Mouse (Mus musculus): ENCODE measurements at regions not wholly inside any gene's neighbourhood (a gene's known extent, or its start where the extent isn't known, plus 50 kb on each side); places are given as distances from the start of the nearest gene placed in this dataset.

- Histone ChIP-seq H3K4me2 (no peak overlapping the region), H3K9me3 (no peaks in the 10 kb centered on the region), H3K27ac (no peak overlapping the region), H3K27me3 (no peaks in the 10 kb centered on the region), H3K4me1 (0 out of 2 replicates have a peak, but pooled peaks cover 4% of the 10 kb centered on the region), H3K36me3 (replicated peaks) (no peaks in the 10 kb centered on the region), H3K9ac (no peak overlapping the region), H3K4me3 (replicated peaks) (no peak overlapping the region)
- no peak for ATAC-seq (ENCODE audit: low FRiP score)
- 91% methylated on average over 3 of the region's 3 CpGs for WGBS
Observed at GRCm38 (mm10) chr9:46544326-46544725, 224.5 kb upstream of the 4931429L15Rik start.

- 0 out of 2 replicates have a peak, but pooled peaks cover 4% of the 10 kb centered on the region for H3K4me1 ChIP-seq
- no peak overlapping the region for H3K27ac ChIP-seq
- H3K27me3 ChIP-seq, result no peaks in the 10 kb centered on the region
- H3K4me2 ChIP-seq, result no peak overlapping the region
- no peak overlapping the region for H3K4me3 ChIP-seq (replicated peaks)
- no peaks in the 10 kb centered on the region for H3K36me3 ChIP-seq (replicated peaks)
- ATAC-seq (ENCODE audit: low FRiP score), result no peak
- no peaks in the 10 kb centered on the region for H3K9me3 ChIP-seq
- no peak overlapping the region for H3K9ac ChIP-seq
- WGBS, result 62% methylated on average over 2 of the region's 2 CpGs
Observed at GRCm38 (mm10) chr9:46541001-46541400, 221.2 kb upstream of the 4931429L15Rik start.

- Histone ChIP-seq H3K27ac (no peak overlapping the region), H3K9ac (no peak overlapping the region), H3K4me2 (no peak overlapping the region), H3K9me3 (no peaks in the 10 kb centered on the region), H3K4me1 (0 out of 2 replicates have a peak, but pooled peaks cover 4% of the 10 kb centered on the region), H3K36me3 (replicated peaks) (no peaks in the 10 kb centered on the region), H3K27me3 (0 out of 2 replicates have a peak, but pooled peaks cover 4% of the 10 kb centered on the region), H3K4me3 (replicated peaks) (no peak overlapping the region)
- no peak for ATAC-seq (ENCODE audit: low FRiP score)
- WGBS, result 86% methylated on average over 4 of the region's 4 CpGs
Observed at GRCm38 (mm10) chr9:46538616-46539015, 218.8 kb upstream of the 4931429L15Rik start.

- ATAC-seq (ENCODE audit: low FRiP score), result no peak
- peaks cover under 1% of the 10 kb centered on the region; the same call in 1 of the 2 replicates for H3K27me3 ChIP-seq
- H3K4me2 ChIP-seq, result no peak overlapping the region
- no peak overlapping the region for H3K27ac ChIP-seq
- no peak overlapping the region for H3K4me3 ChIP-seq (replicated peaks)
- H3K36me3 ChIP-seq (replicated peaks), result no peaks in the 10 kb centered on the region
- 0 out of 2 replicates have a peak, but pooled peaks cover 1% of the 10 kb centered on the region for H3K4me1 ChIP-seq
- 81% methylated on average over 20 of the region's 20 CpGs for WGBS
- H3K9me3 ChIP-seq, result no peaks in the 10 kb centered on the region
- no peak overlapping the region for H3K9ac ChIP-seq
Observed at GRCm38 (mm10) chr9:46516401-46517130, 196.8 kb upstream of the 4931429L15Rik start.

- no peak overlapping the region for H3K27ac ChIP-seq
- no peak overlapping the region for H3K9ac ChIP-seq
- H3K36me3 ChIP-seq (replicated peaks), result no peaks in the 10 kb centered on the region
- H3K9me3 ChIP-seq, result no peaks in the 10 kb centered on the region
- no peaks in the 10 kb centered on the region for H3K27me3 ChIP-seq
- H3K4me1 ChIP-seq, result peaks cover 22% of the 10 kb centered on the region
- H3K4me3 ChIP-seq (replicated peaks), result no peak overlapping the region
- WGBS, result 74% methylated on average over 6 of the region's 6 CpGs
- ATAC-seq (ENCODE audit: low FRiP score), result no peak
- no peak overlapping the region for H3K4me2 ChIP-seq
Observed at GRCm38 (mm10) chr9:46512276-46513051, 192.7 kb upstream of the 4931429L15Rik start.

- no peak overlapping the region for H3K4me2 ChIP-seq
- H3K9me3 ChIP-seq, result no peaks in the 10 kb centered on the region
- peaks cover 22% of the 10 kb centered on the region for H3K4me1 ChIP-seq
- ATAC-seq (ENCODE audit: low FRiP score), result no peak
- no peak overlapping the region for H3K4me3 ChIP-seq (replicated peaks)
- no peaks in the 10 kb centered on the region for H3K27me3 ChIP-seq
- H3K27ac ChIP-seq, result no peak overlapping the region
- H3K9ac ChIP-seq, result no peak overlapping the region
- WGBS, result 34% methylated on average over 6 of the region's 6 CpGs
- no peaks in the 10 kb centered on the region for H3K36me3 ChIP-seq (replicated peaks)
Observed at GRCm38 (mm10) chr9:46511307-46511706, 191.5 kb upstream of the 4931429L15Rik start.

GRCm38 (mm10) chr9:46509896-46510295 lies 190.1 kb upstream of the 4931429L15Rik start:
- Histone ChIP-seq H3K4me3 (replicated peaks) (no peak overlapping the region), H3K9me3 (no peaks in the 10 kb centered on the region), H3K27me3 (peaks cover 3% of the 10 kb centered on the region; the same call in 1 of the 2 replicates), H3K27ac (no peak overlapping the region), H3K4me1 (peaks cover 22% of the 10 kb centered on the region), H3K36me3 (replicated peaks) (no peaks in the 10 kb centered on the region), H3K4me2 (no peak overlapping the region), H3K9ac (no peak overlapping the region)
- 69% methylated on average over 5 of the region's 5 CpGs for WGBS
- ATAC-seq (ENCODE audit: low FRiP score), result no peak

- no peak overlapping the region for H3K9ac ChIP-seq
- WGBS, result 16% methylated on average over 5 of the region's 5 CpGs
- H3K36me3 ChIP-seq (replicated peaks), result no peaks in the 10 kb centered on the region
- 0 out of 2 replicates have a peak, but pooled peaks have one; percentile 44 for ATAC-seq (ENCODE audit: low FRiP score)
- no peak overlapping the region for H3K4me3 ChIP-seq (replicated peaks)
- peaks cover 3% of the 10 kb centered on the region; the same call in 1 of the 2 replicates for H3K27me3 ChIP-seq
- H3K4me2 ChIP-seq, result no peak overlapping the region
- H3K9me3 ChIP-seq, result no peaks in the 10 kb centered on the region
- H3K27ac ChIP-seq, result peak overlapping the region; percentile 56; the same call in 1 of the 2 replicates
- H3K4me1 ChIP-seq, result peaks cover 26% of the 10 kb centered on the region
Observed at GRCm38 (mm10) chr9:46509458-46509857, 189.7 kb upstream of the 4931429L15Rik start.

- no peak for ATAC-seq (ENCODE audit: low FRiP score)
- WGBS, result 90% methylated on average over 4 of the region's 4 CpGs
- H3K9ac ChIP-seq, result no peak overlapping the region
- no peaks in the 10 kb centered on the region for H3K36me3 ChIP-seq (replicated peaks)
- no peak overlapping the region for H3K4me2 ChIP-seq
- H3K27ac ChIP-seq, result no peak overlapping the region
- H3K27me3 ChIP-seq, result peaks cover 3% of the 10 kb centered on the region; the same call in 1 of the 2 replicates
- no peaks in the 10 kb centered on the region for H3K9me3 ChIP-seq
- peaks cover 41% of the 10 kb centered on the region for H3K4me1 ChIP-seq
- H3K4me3 ChIP-seq (replicated peaks), result no peak overlapping the region
Observed at GRCm38 (mm10) chr9:46507036-46507435, 187.2 kb upstream of the 4931429L15Rik start.

GRCm38 (mm10) chr9:46504536-46504935 lies 184.8 kb upstream of the 4931429L15Rik start:
- Histone ChIP-seq H3K4me3 (replicated peaks) (no peak overlapping the region), H3K9me3 (no peaks in the 10 kb centered on the region), H3K9ac (no peak overlapping the region), H3K4me2 (no peak overlapping the region), H3K27me3 (peaks cover 3% of the 10 kb centered on the region; the same call in 1 of the 2 replicates), H3K27ac (0 out of 2 replicates have a peak overlapping the region, but pooled peaks have one; percentile 25), H3K4me1 (peaks cover 23% of the 10 kb centered on the region), H3K36me3 (replicated peaks) (no peaks in the 10 kb centered on the region)
- 38% methylated on average over 12 of the region's 12 CpGs for WGBS
- no peak for ATAC-seq (ENCODE audit: low FRiP score)

GRCm38 (mm10) chr9:46504133-46504416 lies 184.3 kb upstream of the 4931429L15Rik start:
- no peak overlapping the region for H3K4me3 ChIP-seq (replicated peaks)
- no peak overlapping the region for H3K9ac ChIP-seq
- H3K4me2 ChIP-seq, result peak overlapping the region; percentile 21
- no peaks in the 10 kb centered on the region for H3K36me3 ChIP-seq (replicated peaks)
- peaks cover 24% of the 10 kb centered on the region for H3K4me1 ChIP-seq
- no peaks in the 10 kb centered on the region for H3K9me3 ChIP-seq
- no peak; the same call in 1 of the 2 replicates for ATAC-seq (ENCODE audit: low FRiP score)
- peaks cover 6% of the 10 kb centered on the region; the same call in 1 of the 2 replicates for H3K27me3 ChIP-seq
- peak overlapping the region; percentile 53; the same call in 1 of the 2 replicates for H3K27ac ChIP-seq
- 33% methylated on average over 3 of the region's 3 CpGs for WGBS

GRCm38 (mm10) chr9:46503321-46504132 lies 183.7 kb upstream of the 4931429L15Rik start:
- Histone ChIP-seq H3K36me3 (replicated peaks) (no peaks in the 10 kb centered on the region), H3K4me3 (replicated peaks) (no peak overlapping the region), H3K4me2 (peak overlapping the region; percentile 21), H3K27ac (peak overlapping the region; percentile 53; the same call in 1 of the 2 replicates), H3K4me1 (peaks cover 28% of the 10 kb centered on the region), H3K9me3 (no peaks in the 10 kb centered on the region), H3K27me3 (peaks cover 6% of the 10 kb centered on the region; the same call in 1 of the 2 replicates), H3K9ac (no peak overlapping the region)
- whole genome bisulfite sequencing, result 51% methylated on average over 8 of the region's 8 CpGs
- ATAC-seq (ENCODE audit: low FRiP score), result no peak

All from forebrain, embryonic 12.5 days (tissue).